Mouse (Mus musculus): Measurements from ENCODE around the gene Mtx1. TPM values are rescaled to one million over a fixed set of nuclear protein-coding genes. Genes with fewer than 3 reads are reported as not detected.

Mtx1 gene
- polyA plus RNA-seq, 1 experiment from 2014 or later, result 158 TPM

DNA sequence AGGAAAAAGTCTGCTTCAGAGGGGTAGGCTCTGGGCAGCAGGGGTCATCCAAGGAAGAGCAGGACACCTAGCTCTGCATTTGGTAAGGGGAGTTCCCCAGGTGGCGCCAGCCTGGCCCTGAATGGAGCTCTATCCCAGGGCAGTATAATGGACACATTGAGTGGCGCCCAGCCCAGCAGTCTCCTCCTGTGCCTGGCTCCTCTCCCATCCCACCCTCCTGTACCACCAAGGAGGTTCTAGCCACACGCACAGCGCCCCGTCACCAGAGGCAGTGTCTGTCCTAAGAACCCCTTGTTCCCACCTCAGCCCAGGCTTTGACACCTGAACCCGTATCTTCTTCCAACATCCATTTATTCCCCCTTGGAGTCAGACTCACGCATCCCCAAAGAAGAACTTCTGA is 17.2 kb downstream of the Mtx1 start:
- H3K4me3 ChIP-seq (replicated peaks), result no peak overlapping the region
- no peaks in the 10 kb centered on the region for H3K9me3 ChIP-seq
- no peak overlapping the region for H3K27ac ChIP-seq
- no peak for ATAC-seq
- H3K9ac ChIP-seq (replicated peaks), result no peak overlapping the region
- no peaks in the 10 kb centered on the region for H3K27me3 ChIP-seq
- peaks cover 16% of the 10 kb centered on the region for H3K4me1 ChIP-seq (replicated peaks)
- H3K4me2 ChIP-seq (replicated peaks), result no peak overlapping the region
- 93% methylated on average over 7 of the region's 7 CpGs for WGBS
- H3K36me3 ChIP-seq, result peaks cover 65% of the 10 kb centered on the region

DNA sequence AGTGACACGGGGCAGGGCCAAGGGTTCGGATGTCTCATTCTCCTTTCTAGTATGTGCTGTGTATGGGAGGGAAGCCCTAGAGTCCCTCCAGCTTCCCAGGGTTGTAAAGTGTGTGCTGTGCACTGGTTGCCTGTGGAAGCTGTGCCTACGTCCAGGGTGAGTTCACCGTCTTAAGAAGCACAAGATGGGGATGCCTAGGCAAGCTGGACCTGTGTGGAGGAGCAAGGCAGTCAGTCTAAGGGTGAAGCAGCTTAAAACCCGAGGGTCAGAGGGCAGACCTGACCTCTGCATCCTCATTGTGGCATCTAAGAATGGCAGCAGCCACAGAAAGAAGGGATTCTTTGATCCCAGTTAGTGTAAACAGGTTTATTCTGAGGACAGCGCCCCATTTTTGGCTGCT is 18.2 kb downstream of the Mtx1 start:
- Histone ChIP-seq H3K9ac (replicated peaks) (no peak overlapping the region), H3K4me2 (replicated peaks) (no peak overlapping the region), H3K4me3 (replicated peaks) (no peak overlapping the region), H3K9me3 (no peaks in the 10 kb centered on the region), H3K27ac (no peak overlapping the region), H3K36me3 (peaks cover 71% of the 10 kb centered on the region), H3K4me1 (replicated peaks) (peaks cover 12% of the 10 kb centered on the region), H3K27me3 (no peaks in the 10 kb centered on the region)
- WGBS, result 87% methylated on average over 6 of the region's 6 CpGs
- no peak for ATAC-seq

GRCm38 (mm10) chr3:89208075-89208657 is 18.7 kb downstream of the Mtx1 start:
- no peak for ATAC-seq
- Histone ChIP-seq H3K36me3 (peaks cover 71% of the 10 kb centered on the region), H3K4me3 (replicated peaks) (no peak overlapping the region), H3K27ac (no peak overlapping the region), H3K4me2 (replicated peaks) (no peak overlapping the region), H3K9me3 (no peaks in the 10 kb centered on the region), H3K4me1 (replicated peaks) (peaks cover 13% of the 10 kb centered on the region), H3K9ac (replicated peaks) (no peak overlapping the region), H3K27me3 (no peaks in the 10 kb centered on the region)
- WGBS, result 93% methylated on average over 13 of the region's 13 CpGs

DNA sequence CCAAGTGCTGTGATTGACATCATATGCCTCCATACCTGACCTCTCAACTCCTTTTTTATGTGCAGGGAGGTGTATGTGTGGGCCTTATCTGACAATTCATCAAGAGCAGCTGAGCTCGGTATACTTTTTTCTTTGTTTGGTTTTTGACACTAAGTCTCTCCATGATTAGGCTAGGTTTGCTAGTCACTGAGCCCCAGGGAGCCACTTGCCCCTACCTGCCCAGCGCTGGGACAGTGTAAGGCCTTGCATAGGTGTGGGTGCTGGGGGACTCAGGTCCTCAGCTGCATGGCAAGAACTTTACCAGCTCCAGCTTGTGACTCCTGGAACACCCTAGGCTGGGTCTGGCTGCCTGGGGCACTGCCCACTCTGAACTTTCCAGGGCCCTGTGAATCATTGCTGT is 20.2 kb downstream of the Mtx1 start:
- Histone ChIP-seq H3K4me1 (replicated peaks) (peaks cover 9% of the 10 kb centered on the region), H3K9me3 (no peaks in the 10 kb centered on the region), H3K36me3 (peaks cover 71% of the 10 kb centered on the region), H3K9ac (replicated peaks) (no peak overlapping the region), H3K27me3 (no peaks in the 10 kb centered on the region), H3K27ac (no peak overlapping the region), H3K4me2 (replicated peaks) (no peak overlapping the region), H3K4me3 (replicated peaks) (no peak overlapping the region)
- WGBS, result 95% methylated on average over 2 of the region's 2 CpGs
- ATAC-seq, result no peak

DNA sequence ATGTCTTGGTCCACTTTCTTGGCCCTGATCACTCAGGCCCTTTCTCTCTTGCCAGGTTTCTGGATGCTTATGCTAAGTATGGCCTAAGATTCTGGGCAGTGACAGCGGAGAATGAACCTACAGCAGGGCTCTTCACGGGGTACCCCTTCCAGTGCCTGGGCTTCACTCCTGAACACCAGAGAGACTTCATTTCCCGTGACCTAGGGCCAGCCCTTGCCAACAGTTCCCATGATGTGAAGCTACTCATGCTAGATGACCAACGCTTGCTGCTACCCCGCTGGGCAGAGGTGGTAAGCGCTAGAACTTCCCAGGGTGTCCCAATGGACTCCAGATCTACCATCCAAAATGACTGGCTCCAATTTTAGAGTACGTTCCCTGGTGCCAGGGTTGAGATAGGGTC is 20.8 kb downstream of the Mtx1 start:
- Histone ChIP-seq H3K4me1 (replicated peaks) (peaks cover 9% of the 10 kb centered on the region), H3K27me3 (no peaks in the 10 kb centered on the region), H3K4me2 (replicated peaks) (no peak overlapping the region), H3K9me3 (no peaks in the 10 kb centered on the region), H3K9ac (replicated peaks) (no peak overlapping the region), H3K4me3 (replicated peaks) (no peak overlapping the region), H3K27ac (no peak overlapping the region), H3K36me3 (peaks cover 69% of the 10 kb centered on the region)
- 92% methylated on average over 7 of the region's 7 CpGs for WGBS
- ATAC-seq, result no peak

DNA sequence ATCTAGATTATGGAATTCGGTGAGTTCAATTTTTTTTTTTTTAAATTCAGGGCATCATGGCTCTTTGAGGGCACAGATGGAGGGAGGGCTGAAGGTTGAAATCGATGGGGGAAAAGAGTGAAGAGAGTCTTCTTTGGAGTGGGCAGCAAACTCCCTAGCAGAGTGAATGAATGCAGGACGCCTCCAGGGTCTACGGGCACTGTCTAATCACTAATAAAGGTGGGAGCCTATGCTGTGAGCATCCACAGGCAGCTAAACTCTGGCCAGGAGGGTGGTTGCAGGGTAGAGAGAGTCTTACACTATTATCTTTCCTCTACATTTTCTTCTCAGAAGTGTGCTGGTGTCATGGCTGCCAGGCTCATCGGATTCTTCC is 23.8 kb downstream of the Mtx1 start:
- H3K9me3 ChIP-seq, result no peaks in the 10 kb centered on the region
- peaks cover 9% of the 10 kb centered on the region for H3K4me1 ChIP-seq (replicated peaks)
- peak; percentile 53 for ATAC-seq
- peak overlapping the region; percentile 69 for H3K4me2 ChIP-seq (replicated peaks)
- H3K27ac ChIP-seq, result peak overlapping the region; percentile 47; the same call in 1 of the 2 replicates
- no peaks in the 10 kb centered on the region for H3K27me3 ChIP-seq
- H3K9ac ChIP-seq (replicated peaks), result peak overlapping the region; percentile 69
- WGBS, result 43% methylated on average over 5 of the region's 5 CpGs
- peak overlapping the region; percentile 64 for H3K4me3 ChIP-seq (replicated peaks)
- H3K36me3 ChIP-seq, result peaks cover 40% of the 10 kb centered on the region

GRCm38 (mm10) chr3:89202253-89203141 is 24.4 kb downstream of the Mtx1 start, which contains the start of gene Gba:
TSS of gene Gba (plus strand) at chr3:89202928.
- Histone ChIP-seq H3K4me2 (replicated peaks) (peak within 1 kb of the TSS; percentile 69), H3K4me1 (replicated peaks) (peaks cover 9% of the 10 kb centered on the region), H3K9me3 (no peaks in the 10 kb centered on the region), H3K36me3 (peaks cover 34% of the 10 kb centered on the region), H3K9ac (replicated peaks) (peak within 1 kb of the TSS; percentile 69), H3K27ac (peak within 1 kb of the TSS; percentile 47; the same call in 1 of the 2 replicates), H3K4me3 (replicated peaks) (peak within 1 kb of the TSS; percentile 64), H3K27me3 (no peaks in the 10 kb centered on the region)
- ATAC-seq, result peak; percentile 83
- 26% methylated on average over 13 of the region's 13 CpGs for WGBS

DNA sequence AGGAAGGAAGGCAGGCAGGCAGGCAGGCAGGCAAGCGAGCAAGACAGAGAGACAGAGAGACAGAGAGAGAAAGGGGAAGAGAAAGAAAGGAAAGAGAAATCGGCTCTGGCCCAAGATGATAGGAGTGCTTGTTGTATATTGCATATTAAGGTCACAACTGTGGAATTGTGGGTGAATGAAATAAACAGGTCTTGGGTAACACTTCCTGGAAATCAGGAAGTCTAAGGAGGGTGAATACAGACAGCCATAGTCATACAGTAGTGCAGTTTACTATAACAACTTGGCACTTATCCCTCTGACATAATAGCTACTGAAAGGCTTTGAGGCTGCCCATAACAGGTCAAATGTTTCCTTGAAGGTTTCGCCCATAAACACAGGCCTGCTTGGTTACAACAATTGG is 27.0 kb downstream of the Mtx1 start:
- Histone ChIP-seq H3K9ac (replicated peaks) (no peak overlapping the region), H3K4me2 (replicated peaks) (no peak overlapping the region), H3K9me3 (no peaks in the 10 kb centered on the region), H3K27ac (no peak overlapping the region), H3K36me3 (peaks cover 7% of the 10 kb centered on the region), H3K4me3 (replicated peaks) (no peak overlapping the region), H3K4me1 (replicated peaks) (peaks cover 18% of the 10 kb centered on the region), H3K27me3 (no peaks in the 10 kb centered on the region)
- 84% methylated on average over 3 of the region's 3 CpGs for WGBS
- no peak for ATAC-seq

- ATAC-seq, result peak; percentile 95
- peaks cover 9% of the 10 kb centered on the region for H3K4me1 ChIP-seq (replicated peaks)
- no peaks in the 10 kb centered on the region for H3K36me3 ChIP-seq
- no peaks in the 10 kb centered on the region for H3K9me3 ChIP-seq
- no peaks in the 10 kb centered on the region for H3K27me3 ChIP-seq
- H3K4me2 ChIP-seq (replicated peaks), result peak overlapping the region; percentile 65
- WGBS, result 5% methylated on average over 33 of the region's 33 CpGs
- H3K4me3 ChIP-seq (replicated peaks), result peak overlapping the region; percentile 38
- peak overlapping the region; percentile 82 for H3K27ac ChIP-seq
- H3K9ac ChIP-seq (replicated peaks), result peak overlapping the region; percentile 66
Observed at GRCm38 (mm10) chr3:89195979-89196877, 30.7 kb downstream of the Mtx1 start.

DNA sequence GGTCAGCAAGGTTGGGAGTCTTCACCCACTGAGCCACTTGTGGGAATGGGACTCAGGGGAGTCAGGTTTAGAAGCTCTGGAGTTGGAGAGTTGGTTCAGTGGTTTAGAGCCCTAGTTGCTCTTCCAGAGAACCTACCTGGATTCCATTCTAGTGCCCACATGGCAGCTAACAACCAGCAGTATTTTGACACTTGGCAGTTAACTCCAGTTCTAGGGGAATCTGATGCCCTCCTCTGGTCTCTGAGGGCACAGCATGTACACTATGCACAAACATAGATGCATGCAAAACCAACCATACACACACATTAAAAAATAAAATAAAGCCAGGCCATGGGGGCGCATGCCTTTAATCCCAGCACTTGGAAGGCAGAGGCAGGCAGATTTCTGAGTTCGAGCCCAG is 33.0 kb downstream of the Mtx1 start:
- H3K36me3 ChIP-seq, result peaks cover under 1% of the 10 kb centered on the region; the same call in 1 of the 2 replicates
- H3K9ac ChIP-seq (replicated peaks), result no peak overlapping the region
- no peak overlapping the region for H3K4me2 ChIP-seq (replicated peaks)
- no peak overlapping the region for H3K27ac ChIP-seq
- 91% methylated on average over 2 of the region's 2 CpGs for WGBS
- ATAC-seq, result no peak
- no peaks in the 10 kb centered on the region for H3K9me3 ChIP-seq
- H3K4me3 ChIP-seq (replicated peaks), result no peak overlapping the region
- H3K4me1 ChIP-seq (replicated peaks), result peaks cover 9% of the 10 kb centered on the region
- no peaks in the 10 kb centered on the region for H3K27me3 ChIP-seq

DNA sequence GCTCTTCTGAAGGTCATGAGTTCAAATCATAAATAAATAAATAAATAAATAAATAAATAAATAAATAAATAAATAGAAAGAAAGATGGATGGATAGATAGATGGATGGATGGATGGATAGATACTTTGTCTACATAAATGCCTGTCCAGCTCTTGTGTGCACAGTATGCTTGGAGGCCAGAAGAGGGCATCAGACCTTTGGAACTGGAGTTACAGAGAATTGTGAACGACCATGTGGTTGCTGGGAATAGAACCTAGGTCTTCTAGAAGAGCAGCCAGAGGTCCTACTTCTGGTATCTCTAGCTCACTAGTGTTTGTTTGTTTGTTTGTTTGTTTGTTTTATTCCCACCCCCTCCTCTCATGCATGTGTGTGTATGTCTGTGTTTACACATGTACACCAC is 33.5 kb downstream of the Mtx1 start:
- Histone ChIP-seq H3K9ac (replicated peaks) (no peak overlapping the region), H3K27ac (no peak overlapping the region), H3K36me3 (peaks cover 5% of the 10 kb centered on the region), H3K4me1 (replicated peaks) (peaks cover 9% of the 10 kb centered on the region), H3K4me2 (replicated peaks) (no peak overlapping the region), H3K9me3 (no peaks in the 10 kb centered on the region), H3K27me3 (no peaks in the 10 kb centered on the region), H3K4me3 (replicated peaks) (no peak overlapping the region)
- WGBS, result 63% methylated on average over 1 of the region's 1 CpGs
- no peak for ATAC-seq

DNA sequence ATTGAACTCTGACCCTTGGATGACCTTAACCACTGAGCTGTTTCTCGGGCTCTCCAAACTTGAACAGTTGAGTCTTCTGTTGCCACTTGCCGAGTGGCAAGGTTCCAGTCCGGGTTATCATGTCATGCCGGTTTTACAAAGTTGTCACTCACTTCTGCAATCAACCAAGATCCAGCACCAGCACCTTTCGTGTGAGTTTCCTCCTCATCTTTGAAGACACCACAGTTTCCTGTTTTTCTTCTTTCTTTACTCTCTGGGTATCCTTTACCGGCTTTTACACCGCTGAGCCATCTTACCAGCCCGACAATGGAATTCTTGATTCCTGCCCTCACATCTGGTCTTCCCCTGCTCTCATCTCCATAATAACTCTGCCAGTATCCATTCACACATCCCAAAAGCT is 36.5 kb downstream of the Mtx1 start:
- Histone ChIP-seq H3K4me1 (replicated peaks) (peaks cover 10% of the 10 kb centered on the region), H3K4me2 (replicated peaks) (no peak overlapping the region), H3K9me3 (no peaks in the 10 kb centered on the region), H3K9ac (replicated peaks) (no peak overlapping the region), H3K27me3 (peaks cover 5% of the 10 kb centered on the region; the same call in 1 of the 2 replicates), H3K27ac (no peak overlapping the region), H3K36me3 (peaks cover 24% of the 10 kb centered on the region), H3K4me3 (replicated peaks) (no peak overlapping the region)
- ATAC-seq, result no peak
- 88% methylated on average over 8 of the region's 8 CpGs for WGBS

Measured in midbrain, embryonic 13.5 days (tissue).